Mouse (Mus musculus): Measurements from ENCODE around the gene Nckap1. TPM values are rescaled to one million over a fixed set of nuclear protein-coding genes. Genes with fewer than 3 reads are reported as not detected.

Nckap1 gene
- polyA plus RNA-seq, 1 experiment from 2014 or later: 92.3 TPM

DNA sequence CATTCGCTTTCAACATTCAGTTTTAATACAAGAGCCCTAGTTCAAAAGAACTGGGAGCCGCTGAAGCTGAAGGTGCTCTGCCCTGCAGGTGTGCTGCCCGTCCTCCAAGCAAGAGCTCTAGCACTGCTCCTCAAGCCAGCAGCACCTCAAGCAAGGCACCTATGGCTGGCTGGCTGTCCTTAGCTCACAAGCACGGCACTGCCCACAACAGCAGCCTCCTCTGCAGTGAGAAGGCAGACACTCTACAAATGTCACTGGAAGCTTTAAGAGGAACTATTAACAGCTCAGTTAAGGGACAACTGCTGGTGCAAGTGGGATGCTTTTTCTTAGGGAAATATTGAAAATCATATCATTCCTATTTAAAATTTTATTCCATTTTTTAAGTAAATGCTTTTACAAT lies 10.5 kb downstream of the Nckap1 start:
- Histone ChIP-seq H3K4me1 (ENCODE audit: control insufficient read depth, insufficient read depth, low read length) (peaks cover 4% of the 10 kb centered on the region; the same call in 1 of the 2 replicates), H3K27me3 (ENCODE audit: control insufficient read depth, insufficient read depth, low read depth, low read length) (no peaks in the 10 kb centered on the region), H3K36me3 (ENCODE audit: control insufficient read depth, insufficient read depth, low read length) (no peaks in the 10 kb centered on the region), H3K27ac (ENCODE audit: low read length) (no peak overlapping the region; the same call in 1 of the 2 replicates), H3K9me3 (replicated peaks; ENCODE audit: control insufficient read depth, low read length, poor library complexity, severe bottlenecking) (no peaks in the 10 kb centered on the region), H3K9ac (ENCODE audit: low read depth, low read length) (no peak overlapping the region), H3K4me3 (ENCODE audit: low read depth, low read length) (no peak overlapping the region), H3K4me2 (ENCODE audit: low read length) (no peak overlapping the region)
- 73% methylated on average over 4 of the region's 4 CpGs for WGBS
- no peak for ATAC-seq

- Histone ChIP-seq H3K27me3 (ENCODE audit: control insufficient read depth, insufficient read depth, low read depth, low read length) (no peaks in the 10 kb centered on the region), H3K36me3 (ENCODE audit: control insufficient read depth, insufficient read depth, low read length) (no peaks in the 10 kb centered on the region), H3K4me3 (ENCODE audit: low read depth, low read length) (no peak overlapping the region), H3K9me3 (replicated peaks; ENCODE audit: control insufficient read depth, low read length, poor library complexity, severe bottlenecking) (no peaks in the 10 kb centered on the region), H3K4me2 (ENCODE audit: low read length) (no peak overlapping the region), H3K27ac (ENCODE audit: low read length) (no peak overlapping the region), H3K9ac (ENCODE audit: low read depth, low read length) (no peak overlapping the region), H3K4me1 (ENCODE audit: control insufficient read depth, insufficient read depth, low read length) (no peaks in the 10 kb centered on the region)
- no peak for ATAC-seq
- WGBS: 89% methylated on average over 4 of the region's 4 CpGs
Observed at GRCm38 (mm10) chr2:80567411-80567810, 13.8 kb downstream of the Nckap1 start.

GRCm38 (mm10) chr2:80562253-80562652 lies 18.9 kb downstream of the Nckap1 start:
- Histone ChIP-seq H3K27ac (ENCODE audit: low read length) (no peak overlapping the region), H3K9me3 (replicated peaks; ENCODE audit: control insufficient read depth, low read length, poor library complexity, severe bottlenecking) (no peaks in the 10 kb centered on the region), H3K4me2 (ENCODE audit: low read length) (no peak overlapping the region), H3K9ac (ENCODE audit: low read depth, low read length) (no peak overlapping the region), H3K4me1 (ENCODE audit: control insufficient read depth, insufficient read depth, low read length) (no peaks in the 10 kb centered on the region), H3K4me3 (ENCODE audit: low read depth, low read length) (no peak overlapping the region), H3K36me3 (ENCODE audit: control insufficient read depth, insufficient read depth, low read length) (no peaks in the 10 kb centered on the region), H3K27me3 (ENCODE audit: control insufficient read depth, insufficient read depth, low read depth, low read length) (no peaks in the 10 kb centered on the region)
- no peak for ATAC-seq

- WGBS: 83% methylated on average over 3 of the region's 3 CpGs
- H3K27ac ChIP-seq (ENCODE audit: low read length): no peak overlapping the region
- no peaks in the 10 kb centered on the region for H3K4me1 ChIP-seq (ENCODE audit: control insufficient read depth, insufficient read depth, low read length)
- no peak for ATAC-seq
- H3K9me3 ChIP-seq (replicated peaks; ENCODE audit: control insufficient read depth, low read length, poor library complexity, severe bottlenecking): no peaks in the 10 kb centered on the region
- H3K9ac ChIP-seq (ENCODE audit: low read depth, low read length): no peak overlapping the region
- H3K27me3 ChIP-seq (ENCODE audit: control insufficient read depth, insufficient read depth, low read depth, low read length): no peaks in the 10 kb centered on the region
- H3K36me3 ChIP-seq (ENCODE audit: control insufficient read depth, insufficient read depth, low read length): no peaks in the 10 kb centered on the region
- H3K4me3 ChIP-seq (ENCODE audit: low read depth, low read length): no peak overlapping the region
- H3K4me2 ChIP-seq (ENCODE audit: low read length): no peak overlapping the region
Observed at GRCm38 (mm10) chr2:80561478-80561877, 19.7 kb downstream of the Nckap1 start.

DNA sequence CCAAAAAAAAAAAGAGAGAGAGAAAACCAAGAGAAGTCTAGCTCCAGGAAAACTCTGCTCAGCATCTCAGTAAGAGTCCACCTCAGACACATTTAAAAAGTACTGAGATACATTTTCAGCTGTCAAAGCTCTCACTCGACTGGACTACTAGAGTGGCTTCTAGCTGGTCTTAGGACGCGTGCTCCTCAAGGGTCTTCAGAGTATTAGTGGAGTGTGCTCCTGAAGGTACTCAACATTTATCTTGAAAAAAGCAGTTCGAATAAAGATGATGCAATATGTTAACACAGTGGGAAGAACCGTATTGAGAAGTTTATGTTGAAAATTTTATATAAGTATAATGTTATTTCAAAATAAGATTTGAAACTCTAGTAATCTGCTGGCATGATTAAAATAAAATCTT lies 20.4 kb downstream of the Nckap1 start:
- Histone ChIP-seq H3K4me3 (ENCODE audit: low read depth, low read length) (no peak overlapping the region), H3K27me3 (ENCODE audit: control insufficient read depth, insufficient read depth, low read depth, low read length) (no peaks in the 10 kb centered on the region), H3K36me3 (ENCODE audit: control insufficient read depth, insufficient read depth, low read length) (no peaks in the 10 kb centered on the region), H3K9ac (ENCODE audit: low read depth, low read length) (no peak overlapping the region), H3K27ac (ENCODE audit: low read length) (no peak overlapping the region), H3K4me1 (ENCODE audit: control insufficient read depth, insufficient read depth, low read length) (no peaks in the 10 kb centered on the region), H3K9me3 (replicated peaks; ENCODE audit: control insufficient read depth, low read length, poor library complexity, severe bottlenecking) (no peaks in the 10 kb centered on the region), H3K4me2 (ENCODE audit: low read length) (no peak overlapping the region)
- no peak for ATAC-seq
- 88% methylated on average over 5 of the region's 5 CpGs for WGBS

DNA sequence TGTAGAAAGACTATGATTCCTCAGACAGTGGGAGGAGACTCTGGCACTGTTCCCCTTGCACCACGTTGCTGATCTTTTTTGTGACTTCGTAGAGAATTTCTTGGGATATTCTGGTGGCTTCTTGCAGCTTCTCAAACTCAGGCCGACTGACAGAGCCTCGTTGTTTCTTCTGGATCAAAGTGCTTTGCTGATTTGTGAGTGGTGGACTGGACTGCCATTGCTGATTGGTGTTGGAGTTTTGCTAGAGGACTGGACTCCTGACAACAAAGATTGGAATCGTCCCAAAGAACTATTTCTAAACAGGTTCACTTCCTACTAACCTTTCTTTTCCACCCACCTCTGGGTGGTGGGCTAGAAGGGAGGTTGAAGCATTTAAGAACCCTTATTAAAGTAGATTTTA lies 21.5 kb downstream of the Nckap1 start:
- WGBS: 92% methylated on average over 5 of the region's 5 CpGs
- Histone ChIP-seq H3K9ac (ENCODE audit: low read depth, low read length) (no peak overlapping the region), H3K4me1 (ENCODE audit: control insufficient read depth, insufficient read depth, low read length) (no peaks in the 10 kb centered on the region), H3K4me3 (ENCODE audit: low read depth, low read length) (no peak overlapping the region), H3K9me3 (replicated peaks; ENCODE audit: control insufficient read depth, low read length, poor library complexity, severe bottlenecking) (no peaks in the 10 kb centered on the region), H3K36me3 (ENCODE audit: control insufficient read depth, insufficient read depth, low read length) (no peaks in the 10 kb centered on the region), H3K27ac (ENCODE audit: low read length) (no peak overlapping the region), H3K27me3 (ENCODE audit: control insufficient read depth, insufficient read depth, low read depth, low read length) (no peaks in the 10 kb centered on the region), H3K4me2 (ENCODE audit: low read length) (no peak overlapping the region)
- ATAC-seq: no peak

GRCm38 (mm10) chr2:80554442-80554841 lies 26.7 kb downstream of the Nckap1 start:
- H3K4me3 ChIP-seq (ENCODE audit: low read depth, low read length): no peak overlapping the region
- no peaks in the 10 kb centered on the region for H3K27me3 ChIP-seq (ENCODE audit: control insufficient read depth, insufficient read depth, low read depth, low read length)
- H3K4me2 ChIP-seq (ENCODE audit: low read length): no peak overlapping the region
- no peaks in the 10 kb centered on the region for H3K9me3 ChIP-seq (replicated peaks; ENCODE audit: control insufficient read depth, low read length, poor library complexity, severe bottlenecking)
- H3K27ac ChIP-seq (ENCODE audit: low read length): no peak overlapping the region
- H3K9ac ChIP-seq (ENCODE audit: low read depth, low read length): no peak overlapping the region
- no peaks in the 10 kb centered on the region for H3K4me1 ChIP-seq (ENCODE audit: control insufficient read depth, insufficient read depth, low read length)
- peaks cover 16% of the 10 kb centered on the region for H3K36me3 ChIP-seq (ENCODE audit: control insufficient read depth, insufficient read depth, low read length)
- no peak for ATAC-seq
- WGBS: 95% methylated on average over 4 of the region's 4 CpGs

DNA sequence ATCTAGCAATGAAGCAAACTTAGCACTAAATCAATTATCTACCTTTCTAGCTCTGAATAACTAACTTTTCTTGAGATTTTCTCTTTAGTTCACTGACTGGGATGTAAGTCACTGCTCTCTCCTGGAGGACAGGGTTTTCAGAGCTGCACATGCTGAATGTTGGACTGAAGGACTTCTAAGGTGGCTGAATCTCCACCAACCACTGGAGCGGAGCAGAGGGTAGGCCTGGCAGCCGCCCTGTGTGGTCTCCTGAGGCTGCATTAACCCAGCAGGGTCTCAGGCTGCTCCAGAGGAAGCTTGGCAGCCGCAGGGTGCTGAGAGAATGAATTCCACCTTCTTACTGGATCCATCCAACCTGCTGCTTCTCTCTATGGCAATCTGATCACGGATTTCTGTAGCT lies 31.5 kb downstream of the Nckap1 start:
- H3K27ac ChIP-seq (ENCODE audit: low read length): no peak overlapping the region
- WGBS: 88% methylated on average over 4 of the region's 4 CpGs
- H3K4me2 ChIP-seq (ENCODE audit: low read length): no peak overlapping the region
- peaks cover 27% of the 10 kb centered on the region for H3K36me3 ChIP-seq (ENCODE audit: control insufficient read depth, insufficient read depth, low read length)
- no peaks in the 10 kb centered on the region for H3K27me3 ChIP-seq (ENCODE audit: control insufficient read depth, insufficient read depth, low read depth, low read length)
- no peak for ATAC-seq
- no peak overlapping the region for H3K4me3 ChIP-seq (ENCODE audit: low read depth, low read length)
- H3K4me1 ChIP-seq (ENCODE audit: control insufficient read depth, insufficient read depth, low read length): no peaks in the 10 kb centered on the region
- H3K9ac ChIP-seq (ENCODE audit: low read depth, low read length): no peak overlapping the region
- H3K9me3 ChIP-seq (replicated peaks; ENCODE audit: control insufficient read depth, low read length, poor library complexity, severe bottlenecking): no peaks in the 10 kb centered on the region

GRCm38 (mm10) chr2:80547901-80548300 lies 33.3 kb downstream of the Nckap1 start:
- Histone ChIP-seq H3K4me1 (ENCODE audit: control insufficient read depth, insufficient read depth, low read length) (no peaks in the 10 kb centered on the region), H3K9me3 (replicated peaks; ENCODE audit: control insufficient read depth, low read length, poor library complexity, severe bottlenecking) (no peaks in the 10 kb centered on the region), H3K9ac (ENCODE audit: low read depth, low read length) (no peak overlapping the region), H3K4me2 (ENCODE audit: low read length) (no peak overlapping the region), H3K27me3 (ENCODE audit: control insufficient read depth, insufficient read depth, low read depth, low read length) (no peaks in the 10 kb centered on the region), H3K4me3 (ENCODE audit: low read depth, low read length) (no peak overlapping the region), H3K27ac (ENCODE audit: low read length) (no peak overlapping the region), H3K36me3 (ENCODE audit: control insufficient read depth, insufficient read depth, low read length) (peaks cover 32% of the 10 kb centered on the region)
- ATAC-seq: no peak
- 100% methylated on average over 1 of the region's 1 CpGs for WGBS

DNA sequence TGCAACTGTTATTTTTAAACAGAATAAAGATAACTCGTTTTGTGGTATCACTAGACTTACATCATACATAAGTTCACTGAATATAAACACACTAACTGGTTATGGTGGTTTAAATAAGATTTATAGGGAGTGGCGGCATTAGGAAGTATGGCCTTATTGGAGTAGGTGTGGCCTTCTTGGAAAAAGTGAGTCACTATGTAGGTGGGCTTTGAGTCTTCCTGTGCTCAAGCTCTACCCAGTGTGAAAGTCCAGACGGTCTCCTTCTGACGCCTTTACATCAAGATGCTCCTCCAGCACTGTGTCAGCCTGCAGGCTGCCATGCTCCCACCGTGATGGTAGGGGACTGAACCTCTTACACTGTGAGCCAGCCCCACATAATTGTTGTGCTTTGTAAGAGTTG lies 38.4 kb downstream of the Nckap1 start:
- Histone ChIP-seq H3K4me1 (ENCODE audit: control insufficient read depth, insufficient read depth, low read length) (no peaks in the 10 kb centered on the region), H3K36me3 (ENCODE audit: control insufficient read depth, insufficient read depth, low read length) (peaks cover 33% of the 10 kb centered on the region), H3K9me3 (replicated peaks; ENCODE audit: control insufficient read depth, low read length, poor library complexity, severe bottlenecking) (no peaks in the 10 kb centered on the region), H3K27me3 (ENCODE audit: control insufficient read depth, insufficient read depth, low read depth, low read length) (no peaks in the 10 kb centered on the region), H3K9ac (ENCODE audit: low read depth, low read length) (no peak overlapping the region), H3K4me3 (ENCODE audit: low read depth, low read length) (no peak overlapping the region), H3K4me2 (ENCODE audit: low read length) (no peak overlapping the region), H3K27ac (ENCODE audit: low read length) (no peak overlapping the region)
- no peak for ATAC-seq
- 90% methylated on average over 5 of the region's 5 CpGs for WGBS

All from midbrain, embryonic 16.5 days (tissue).